Mouse (Mus musculus): ENCODE measurements around the gene Cdk2ap2. TPM values are rescaled to one million over a fixed set of nuclear protein-coding genes. Genes with fewer than 3 reads are reported as not detected.

Cdk2ap2 gene
- polyA plus RNA-seq, 1 experiment from 2014 or later, result 77.4 TPM

DNA sequence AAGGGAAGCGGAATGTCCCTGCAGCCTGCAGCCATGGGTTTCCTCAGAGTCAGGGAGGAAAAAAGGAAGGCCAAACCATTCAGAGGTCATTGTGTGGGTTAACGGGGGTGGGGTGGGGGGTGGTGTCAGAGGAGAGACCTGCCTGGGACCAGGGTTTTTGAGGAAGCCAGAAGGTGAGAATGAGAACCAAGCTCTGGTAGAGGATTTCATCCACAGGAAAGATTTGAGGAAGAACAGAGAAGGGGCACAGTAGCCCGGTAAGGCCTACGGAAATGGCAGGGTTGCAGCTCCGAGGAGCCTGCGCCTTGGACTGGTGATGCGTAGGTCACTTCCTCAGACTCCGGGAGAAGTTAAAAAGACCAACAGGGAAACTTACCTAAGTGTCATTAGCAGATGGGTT lies 26.2 kb upstream of the Cdk2ap2 start:
- Histone ChIP-seq H3K4me1 (no peaks in the 10 kb centered on the region), H3K4me2 (no peak overlapping the region), H3K9me3 (replicated peaks) (no peaks in the 10 kb centered on the region), H3K27me3 (no peaks in the 10 kb centered on the region), H3K9ac (no peak overlapping the region), H3K4me3 (no peak overlapping the region), H3K36me3 (ENCODE audit: poor library complexity, severe bottlenecking) (no peaks in the 10 kb centered on the region), H3K27ac (no peak overlapping the region)
- ATAC-seq, result no peak
- 83% methylated on average over 8 of the region's 8 CpGs for WGBS

DNA sequence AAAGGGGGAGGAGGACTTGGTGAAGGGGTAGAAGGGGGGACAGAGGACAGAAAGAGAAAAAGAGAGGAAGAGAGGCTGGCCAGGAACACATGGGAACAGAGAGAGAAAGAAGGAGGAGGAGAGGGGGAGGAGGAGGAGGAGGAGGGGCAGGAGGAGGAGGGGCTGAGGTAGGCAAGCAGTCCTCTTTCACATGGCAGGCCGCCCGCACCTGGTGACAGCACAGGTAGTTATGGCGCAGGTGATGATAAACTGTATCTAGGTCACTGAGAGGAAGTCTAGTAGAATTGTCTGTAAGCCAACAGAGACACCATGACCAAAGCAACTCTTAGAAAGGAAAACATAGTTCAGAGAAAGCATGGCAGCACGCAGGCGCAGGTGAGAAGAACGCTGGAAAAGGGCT lies 25.6 kb upstream of the Cdk2ap2 start:
- no peak overlapping the region for H3K9ac ChIP-seq
- no peaks in the 10 kb centered on the region for H3K27me3 ChIP-seq
- H3K4me1 ChIP-seq, result no peaks in the 10 kb centered on the region
- H3K9me3 ChIP-seq (replicated peaks), result no peaks in the 10 kb centered on the region
- H3K27ac ChIP-seq, result no peak overlapping the region
- no peaks in the 10 kb centered on the region for H3K36me3 ChIP-seq (ENCODE audit: poor library complexity, severe bottlenecking)
- no peak overlapping the region for H3K4me2 ChIP-seq
- no peak for ATAC-seq
- H3K4me3 ChIP-seq, result no peak overlapping the region
- WGBS, result 88% methylated on average over 6 of the region's 6 CpGs

DNA sequence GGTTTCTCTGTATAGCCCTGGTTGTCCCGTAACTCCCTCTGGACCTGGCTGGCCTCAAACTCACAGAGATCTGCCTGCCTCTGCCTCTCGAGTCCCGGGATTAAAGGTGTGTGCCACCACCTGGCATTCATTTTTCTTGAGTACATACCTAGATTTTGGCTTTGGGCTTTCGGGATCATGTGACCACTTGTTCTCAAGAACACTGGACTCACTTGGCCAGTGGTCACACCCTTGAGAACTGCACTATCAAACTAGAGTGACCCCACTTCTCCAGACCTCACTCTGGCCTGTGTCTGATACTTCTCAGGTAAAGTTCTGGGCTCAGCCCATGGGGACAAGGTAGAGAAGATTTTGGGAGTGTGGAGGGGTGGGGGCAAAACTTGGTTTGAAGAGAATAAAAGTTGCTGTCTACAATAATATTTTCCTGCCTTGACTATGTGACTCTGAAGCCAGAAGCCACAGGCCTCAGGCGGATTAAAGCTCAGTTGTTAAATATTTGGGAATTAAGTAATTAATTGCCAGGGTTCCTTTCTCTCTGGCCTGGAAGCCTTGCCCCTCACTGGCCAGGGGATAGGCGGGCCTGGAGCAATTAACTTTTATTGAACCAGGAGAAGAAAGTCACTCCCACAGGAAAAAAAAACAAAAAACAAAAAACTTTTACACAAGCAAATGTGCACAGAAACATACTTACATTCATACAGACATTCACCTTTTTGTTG lies 24.1 kb upstream of the Cdk2ap2 start:
- Histone ChIP-seq H3K36me3 (ENCODE audit: poor library complexity, severe bottlenecking) (no peaks in the 10 kb centered on the region), H3K9ac (no peak overlapping the region), H3K4me3 (no peak overlapping the region), H3K4me1 (no peaks in the 10 kb centered on the region), H3K9me3 (replicated peaks) (no peaks in the 10 kb centered on the region), H3K27ac (no peak overlapping the region), H3K4me2 (no peak overlapping the region), H3K27me3 (no peaks in the 10 kb centered on the region)
- WGBS, result 81% methylated on average over 6 of the region's 6 CpGs
- no peak for ATAC-seq

- Histone ChIP-seq H3K4me1 (no peaks in the 10 kb centered on the region), H3K9ac (no peak overlapping the region), H3K36me3 (ENCODE audit: poor library complexity, severe bottlenecking) (no peaks in the 10 kb centered on the region), H3K27me3 (no peaks in the 10 kb centered on the region), H3K9me3 (replicated peaks) (no peaks in the 10 kb centered on the region), H3K4me2 (no peak overlapping the region), H3K4me3 (no peak overlapping the region), H3K27ac (no peak overlapping the region)
- WGBS, result 79% methylated on average over 1 of the region's 1 CpGs
- no peak for ATAC-seq
Observed at GRCm38 (mm10) chr19:4075531-4075930, 21.5 kb upstream of the Cdk2ap2 start.

- ATAC-seq, result no peak
- H3K4me1 ChIP-seq, result no peaks in the 10 kb centered on the region
- no peak overlapping the region for H3K4me3 ChIP-seq
- H3K27me3 ChIP-seq, result 0 out of 2 replicates have a peak, but pooled peaks cover 7% of the 10 kb centered on the region
- no peak overlapping the region for H3K9ac ChIP-seq
- H3K27ac ChIP-seq, result no peak overlapping the region
- H3K36me3 ChIP-seq (ENCODE audit: poor library complexity, severe bottlenecking), result no peaks in the 10 kb centered on the region
- WGBS, result 91% methylated on average over 1 of the region's 1 CpGs
- H3K4me2 ChIP-seq, result no peak overlapping the region
- H3K9me3 ChIP-seq (replicated peaks), result no peaks in the 10 kb centered on the region
Observed at GRCm38 (mm10) chr19:4079594-4079993, 17.4 kb upstream of the Cdk2ap2 start.

DNA sequence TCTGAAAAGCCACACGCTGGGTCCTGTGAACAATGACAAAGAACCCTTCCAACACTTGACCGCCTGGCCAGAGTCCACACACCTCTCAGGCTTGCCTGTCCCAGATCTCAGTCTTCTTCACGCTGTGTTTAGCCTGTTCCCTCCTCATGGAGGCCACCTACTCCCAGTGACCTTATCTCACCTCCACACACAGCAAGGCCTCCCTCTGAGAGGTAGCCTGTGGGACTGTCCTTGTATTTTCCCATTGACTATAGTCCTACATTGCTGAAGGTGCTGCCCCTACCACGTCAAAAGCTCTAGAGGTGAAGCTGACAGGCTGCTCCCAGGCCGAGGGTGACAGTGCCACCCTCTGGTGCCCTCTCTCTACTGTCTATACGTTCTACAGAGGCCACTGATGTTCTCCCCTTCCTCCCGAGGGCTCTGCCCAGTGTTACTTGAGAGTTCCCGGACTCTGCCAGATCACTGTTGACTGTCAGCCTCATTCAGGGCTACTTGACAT lies 16.4 kb upstream of the Cdk2ap2 start:
- no peak for ATAC-seq
- Histone ChIP-seq H3K9ac (no peak overlapping the region), H3K4me3 (no peak overlapping the region), H3K4me1 (no peaks in the 10 kb centered on the region), H3K9me3 (replicated peaks) (no peaks in the 10 kb centered on the region), H3K27me3 (0 out of 2 replicates have a peak, but pooled peaks cover 7% of the 10 kb centered on the region), H3K4me2 (no peak overlapping the region), H3K36me3 (ENCODE audit: poor library complexity, severe bottlenecking) (no peaks in the 10 kb centered on the region), H3K27ac (no peak overlapping the region)
- 69% methylated on average over 8 of the region's 8 CpGs for WGBS

DNA sequence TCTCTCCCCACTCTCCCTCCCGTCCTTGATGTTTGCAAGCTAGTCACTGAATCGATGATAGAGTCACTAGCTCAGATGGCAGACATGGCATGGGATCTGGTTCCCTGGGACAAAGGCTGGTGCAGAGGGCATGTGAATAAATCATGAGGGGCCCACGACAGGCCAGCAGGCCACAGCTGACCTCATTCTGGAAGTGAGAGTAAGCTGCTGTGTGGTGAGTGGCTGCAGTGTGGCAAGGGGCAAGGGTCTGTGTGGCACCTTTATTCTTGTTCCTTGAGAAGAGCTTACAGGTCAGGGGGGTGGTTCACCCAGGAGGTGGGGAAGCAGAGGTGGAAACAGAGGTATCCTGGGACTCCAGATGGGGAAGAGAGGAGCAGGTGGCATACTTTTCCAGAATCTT lies 15.6 kb upstream of the Cdk2ap2 start, which contains the start of gene Cabp2:
TSS of gene Cabp2 (plus strand) at position 185 of the 400 bp plus-strand sequence.
- no peak within 1 kb of the TSS for H3K27ac ChIP-seq
- 0 out of 2 replicates have a peak, but pooled peaks cover 7% of the 10 kb centered on the region for H3K27me3 ChIP-seq
- H3K4me3 ChIP-seq, result no peak within 1 kb of the TSS
- no peaks in the 10 kb centered on the region for H3K4me1 ChIP-seq
- 65% methylated on average over 3 of the region's 3 CpGs for WGBS
- no peak within 1 kb of the TSS for H3K4me2 ChIP-seq
- no peaks in the 10 kb centered on the region for H3K9me3 ChIP-seq (replicated peaks)
- no peak within 1 kb of the TSS for H3K9ac ChIP-seq
- ATAC-seq, result no peak
- H3K36me3 ChIP-seq (ENCODE audit: poor library complexity, severe bottlenecking), result no peaks in the 10 kb centered on the region

DNA sequence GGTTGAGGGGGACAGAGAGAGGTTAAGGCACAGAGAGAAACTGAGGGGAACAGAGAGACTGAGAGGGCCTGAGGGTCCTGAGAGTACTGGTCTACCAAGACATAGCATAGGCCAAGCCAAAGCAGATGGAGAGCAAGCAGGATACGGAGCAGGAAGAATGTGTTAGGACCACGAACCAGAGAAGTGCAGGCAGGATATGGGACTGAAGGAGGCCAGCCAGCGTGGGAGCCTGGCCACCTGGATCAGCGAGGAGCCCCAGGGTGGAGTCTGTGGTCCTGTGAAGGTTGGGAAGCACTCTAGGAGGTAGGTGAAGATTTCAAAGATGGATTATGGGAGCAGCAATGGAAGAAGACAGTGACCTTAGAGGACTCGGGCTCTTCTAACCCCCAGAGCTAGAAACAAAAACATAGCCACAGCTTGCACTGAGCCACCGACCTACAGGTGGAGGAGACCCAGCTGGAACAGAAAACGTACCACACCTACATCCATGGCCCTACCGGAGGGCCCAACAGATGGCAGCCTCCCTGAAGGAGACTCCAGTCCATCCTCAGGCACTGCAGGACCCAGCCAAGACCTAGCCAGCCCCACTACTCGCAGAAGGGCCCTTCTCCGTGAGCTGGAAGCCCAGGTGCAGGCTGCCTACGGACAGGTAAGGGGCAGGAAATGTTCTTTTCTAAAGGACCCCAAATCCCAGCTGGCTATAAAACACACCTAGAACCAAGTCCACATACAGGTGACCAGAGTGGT lies 14.6 kb upstream of the Cdk2ap2 start:
- H3K9me3 ChIP-seq (replicated peaks), result no peaks in the 10 kb centered on the region
- no peak overlapping the region for H3K4me3 ChIP-seq
- no peak for ATAC-seq
- H3K27ac ChIP-seq, result no peak overlapping the region
- no peak overlapping the region for H3K4me2 ChIP-seq
- WGBS, result 84% methylated on average over 11 of the region's 11 CpGs
- no peaks in the 10 kb centered on the region for H3K36me3 ChIP-seq (ENCODE audit: poor library complexity, severe bottlenecking)
- 0 out of 2 replicates have a peak, but pooled peaks cover 7% of the 10 kb centered on the region for H3K27me3 ChIP-seq
- no peaks in the 10 kb centered on the region for H3K4me1 ChIP-seq
- H3K9ac ChIP-seq, result no peak overlapping the region

DNA sequence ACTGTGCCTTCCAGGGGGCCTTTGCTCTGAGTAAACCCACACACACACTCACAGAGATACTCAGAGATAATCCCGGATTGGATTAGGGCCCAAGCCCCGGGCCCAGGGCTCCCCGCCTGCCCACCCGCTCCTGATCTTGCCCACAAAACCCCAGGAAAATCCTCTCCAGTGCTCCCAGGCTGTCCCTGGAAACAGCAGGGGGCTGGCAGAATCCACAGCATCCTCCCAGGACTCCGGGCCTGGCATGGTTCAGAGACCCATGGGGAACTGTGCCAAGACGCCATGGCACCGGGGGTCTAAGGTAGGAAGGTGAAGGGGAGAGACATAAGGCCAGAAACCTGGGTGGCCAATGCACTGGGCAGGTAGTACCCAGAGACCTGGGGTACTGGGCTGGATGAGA lies 13.7 kb upstream of the Cdk2ap2 start:
- no peaks in the 10 kb centered on the region for H3K4me1 ChIP-seq
- no peak overlapping the region for H3K9ac ChIP-seq
- no peak overlapping the region for H3K27ac ChIP-seq
- WGBS, result 76% methylated on average over 7 of the region's 7 CpGs
- H3K4me3 ChIP-seq, result no peak overlapping the region
- no peaks in the 10 kb centered on the region for H3K36me3 ChIP-seq (ENCODE audit: poor library complexity, severe bottlenecking)
- 0 out of 2 replicates have a peak, but pooled peaks cover 7% of the 10 kb centered on the region for H3K27me3 ChIP-seq
- H3K9me3 ChIP-seq (replicated peaks), result no peaks in the 10 kb centered on the region
- no peak overlapping the region for H3K4me2 ChIP-seq
- ATAC-seq, result no peak

DNA sequence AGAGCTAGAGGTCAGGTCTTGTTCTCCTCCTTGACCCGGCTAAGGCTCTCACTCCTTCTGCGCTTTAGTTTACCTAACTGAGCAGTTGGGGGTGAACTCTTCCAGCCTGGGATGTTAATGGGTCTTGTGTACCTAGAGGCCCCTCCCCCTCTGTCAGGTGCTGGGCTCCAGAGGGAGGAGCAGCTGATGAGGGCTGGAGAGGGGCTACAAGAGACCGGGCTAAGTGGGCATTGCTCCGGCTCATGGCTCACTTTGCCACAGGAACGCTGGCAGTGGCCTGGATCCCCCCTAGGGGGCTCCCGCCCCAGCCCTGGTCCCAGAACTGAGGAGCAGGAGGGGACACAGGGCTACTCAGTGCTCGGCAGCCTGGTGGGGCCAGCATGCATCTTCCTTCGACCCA lies 13.2 kb upstream of the Cdk2ap2 start:
- Histone ChIP-seq H3K4me3 (no peak overlapping the region), H3K9ac (no peak overlapping the region), H3K36me3 (ENCODE audit: poor library complexity, severe bottlenecking) (no peaks in the 10 kb centered on the region), H3K4me1 (no peaks in the 10 kb centered on the region), H3K27me3 (0 out of 2 replicates have a peak, but pooled peaks cover 7% of the 10 kb centered on the region), H3K27ac (no peak overlapping the region), H3K9me3 (replicated peaks) (no peaks in the 10 kb centered on the region), H3K4me2 (no peak overlapping the region)
- WGBS, result 37% methylated on average over 8 of the region's 8 CpGs
- no peak for ATAC-seq

DNA sequence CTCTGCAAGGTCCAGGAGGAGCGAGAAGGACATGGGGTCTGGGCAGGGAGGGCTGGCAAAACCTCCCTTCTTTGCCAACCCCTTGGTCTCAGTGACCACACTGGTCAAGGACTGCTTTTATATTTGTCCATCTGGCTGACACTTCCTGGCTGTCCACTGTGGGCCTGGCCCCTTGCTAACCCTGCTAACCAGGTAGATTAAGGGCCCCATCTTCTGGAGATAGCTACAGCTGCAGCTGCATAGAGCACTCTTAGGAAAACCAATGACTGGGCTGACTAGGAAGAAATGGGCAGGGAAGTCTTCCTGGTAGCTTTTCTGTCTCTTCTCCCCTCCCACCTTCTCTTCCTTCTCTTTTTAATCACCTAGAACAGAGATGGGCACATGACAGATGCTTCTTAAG lies 12.0 kb upstream of the Cdk2ap2 start:
- Histone ChIP-seq H3K4me1 (peaks cover 6% of the 10 kb centered on the region), H3K9ac (no peak overlapping the region), H3K27me3 (0 out of 2 replicates have a peak, but pooled peaks cover 7% of the 10 kb centered on the region), H3K27ac (no peak overlapping the region), H3K36me3 (ENCODE audit: poor library complexity, severe bottlenecking) (no peaks in the 10 kb centered on the region), H3K4me3 (no peak overlapping the region), H3K4me2 (no peak overlapping the region), H3K9me3 (replicated peaks) (no peaks in the 10 kb centered on the region)
- no peak for ATAC-seq
- 100% methylated on average over 1 of the region's 1 CpGs for WGBS

DNA sequence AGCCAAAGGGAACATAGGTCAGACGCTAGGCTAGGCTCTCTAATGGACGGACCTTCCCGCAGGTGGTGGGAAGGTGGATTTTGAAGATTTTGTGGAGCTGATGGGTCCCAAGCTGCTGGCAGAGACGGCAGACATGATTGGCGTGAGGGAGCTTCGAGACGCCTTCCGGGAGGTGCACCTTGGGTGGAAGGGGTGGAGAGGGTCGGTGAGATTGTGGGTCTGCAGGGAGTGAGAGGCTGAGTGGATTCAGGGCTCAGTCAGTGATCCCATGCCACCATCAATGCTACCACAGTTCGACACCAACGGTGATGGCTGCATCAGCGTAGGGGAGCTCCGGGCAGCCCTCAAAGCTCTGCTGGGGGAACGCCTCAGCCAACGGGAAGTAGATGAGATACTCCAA lies 10.8 kb upstream of the Cdk2ap2 start:
- WGBS, result 93% methylated on average over 15 of the region's 15 CpGs
- Histone ChIP-seq H3K27ac (no peak overlapping the region), H3K9ac (no peak overlapping the region), H3K36me3 (ENCODE audit: poor library complexity, severe bottlenecking) (no peaks in the 10 kb centered on the region), H3K9me3 (replicated peaks) (no peaks in the 10 kb centered on the region), H3K27me3 (0 out of 2 replicates have a peak, but pooled peaks cover 7% of the 10 kb centered on the region), H3K4me3 (no peak overlapping the region), H3K4me1 (peaks cover 6% of the 10 kb centered on the region), H3K4me2 (no peak overlapping the region)
- no peak for ATAC-seq
